Mouse (Mus musculus) intestine, embryonic 14.5 days (tissue): ENCODE data around the gene Mgat4a. TPM values are rescaled to one million over a fixed set of nuclear protein-coding genes. Genes with fewer than 3 reads are reported as not detected.

Source experiments
- ATAC-seq: fragments of 200-750 bp; cut with Nextera tagmentation; replicated peaks from 2 replicates; pipeline ENCODE4 v1.8.0; 2017; ENCODE audit warnings: low read depth, moderate number of reproducible peaks, moderate TSS enrichment, moderate library complexity; ENCODE audit not compliant: low FRiP score, low TSS enrichment
- DNase-seq: peaks from one replicate; pipeline ENCODE4 v3.0.0-alpha.2; 2018; ENCODE audit warnings: low spot score
- H3K27ac ChIP-seq: fragments of 300-500 bp; sonication (generic); 2 replicates; pipeline ENCODE4 v1.5.1; 2014; ENCODE audit warnings: low read depth, mild to moderate bottlenecking, control low read depth
- H3K27me3 ChIP-seq: fragments of 300-500 bp; sonication (generic); replicated peaks from 2 replicates; pipeline ENCODE4 v1.6.1; 2014; ENCODE audit warnings: low read length, control low read depth; ENCODE audit not compliant: control insufficient read depth, insufficient read depth
- H3K36me3 ChIP-seq: fragments of 300-500 bp; sonication (generic); 2 replicates; pipeline ENCODE4 v1.6.1; 2014; ENCODE audit warnings: low read length, control low read depth; ENCODE audit not compliant: control insufficient read depth, insufficient read depth
- H3K4me1 ChIP-seq: fragments of 300-500 bp; sonication (generic); replicated peaks from 2 replicates; pipeline ENCODE4 v1.6.1; 2014; ENCODE audit warnings: low read length, control low read depth, mixed read lengths; ENCODE audit not compliant: control insufficient read depth, insufficient read depth
- H3K4me2 ChIP-seq: fragments of 300-500 bp; sonication (generic); 2 replicates; pipeline ENCODE4 v1.6.1; 2014; ENCODE audit warnings: low read length
- H3K4me3 ChIP-seq: fragments of 300-500 bp; sonication (generic); 2 replicates; pipeline ENCODE4 v1.5.1; 2014; ENCODE audit warnings: low read depth, low read length, control low read depth, mixed read lengths
- H3K9ac ChIP-seq: fragments of 300-500 bp; sonication (generic); 2 replicates; pipeline ENCODE4 v1.6.1; 2014; ENCODE audit warnings: mild to moderate bottlenecking, low read length
- H3K9me3 ChIP-seq: fragments of 300-500 bp; sonication (generic); 2 replicates; pipeline ENCODE4 v1.6.1; 2016; ENCODE audit warnings: low read length, control low read depth; ENCODE audit not compliant: control insufficient read depth
- WGBS: fragments of 180-500 bp; shearing (Covaris S2); extraction: QIAGEN DNeasy Blood & Tissue Kit; methylation state at CpG from one replicate; pipeline ENCODE4 v1.1.7; 2014; 5-methylcytosine and 5-hydroxymethylcytosine counted together
- polyA plus RNA-seq: library from polyadenylated mRNA; unstranded; fragments of >200 nt; fragmentation: Nextera tagmentation; extraction: Ambion mirVana; gene quantifications from 2 replicates; pipeline ENCODE4 v1.2.1, GENCODE M21; 2014

The Mgat4a gene
- polyA plus RNA-seq, 1 experiment from 2014 or later: 34.6 TPM

DNA sequence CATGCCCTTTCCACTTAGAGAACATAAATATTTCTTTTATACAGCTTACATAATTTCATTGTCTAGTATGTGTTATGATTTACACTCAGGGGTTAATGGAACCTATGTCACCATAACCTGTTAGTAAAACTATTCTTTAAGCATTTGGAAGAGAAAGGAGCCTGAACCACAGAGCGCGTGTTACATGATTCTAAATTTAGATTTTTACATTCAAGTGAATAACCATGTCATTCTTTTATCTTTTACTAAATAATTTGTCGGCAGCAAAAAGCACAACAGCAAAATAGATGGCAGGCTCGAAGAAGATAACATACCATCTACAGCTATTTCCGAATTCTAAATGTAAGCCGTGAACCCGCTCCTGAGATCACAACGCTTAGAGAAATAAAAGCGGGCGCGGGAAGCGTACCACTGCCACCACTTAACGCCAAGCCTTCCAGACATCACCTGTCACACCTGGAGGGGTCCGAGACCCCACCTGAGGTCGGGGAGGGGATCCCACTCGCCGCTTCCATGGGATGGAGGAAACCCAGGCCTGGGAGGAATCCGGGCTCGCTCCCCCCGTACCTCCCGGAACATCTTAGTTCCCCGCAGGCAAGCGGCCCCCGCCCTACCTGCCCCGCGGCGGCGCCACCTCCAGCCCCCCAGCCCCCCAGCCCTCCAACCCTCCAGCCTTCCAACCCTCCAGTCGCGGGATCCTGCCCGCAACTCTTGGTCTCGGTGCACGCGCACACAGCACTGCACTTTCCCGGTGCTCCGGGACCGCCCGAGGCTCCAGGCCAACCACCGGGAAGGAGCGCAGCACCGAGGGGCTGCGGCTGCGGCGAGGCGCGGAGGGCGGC, 627 bp downstream of the Mgat4a start:
- peak overlapping the region; percentile 73 for H3K4me3 ChIP-seq
- H3K4me2 ChIP-seq: peak overlapping the region; percentile 91
- H3K36me3 ChIP-seq: peaks cover 3% of the 10 kb centered on the region; the same call in 1 of the 2 replicates
- 0 out of 2 replicates have a peak, but pooled peaks cover 10% of the 10 kb centered on the region for H3K4me1 ChIP-seq
- H3K9ac ChIP-seq: peak overlapping the region; percentile 71
- DNase-seq (peak; percentile 67), ATAC-seq (peak; percentile 76)
- no peaks in the 10 kb centered on the region for H3K27me3 ChIP-seq
- H3K9me3 ChIP-seq: no peaks in the 10 kb centered on the region
- H3K27ac ChIP-seq: no peak overlapping the region
- 4% methylated on average over 46 of the region's 47 CpGs for whole genome bisulfite sequencing

DNA sequence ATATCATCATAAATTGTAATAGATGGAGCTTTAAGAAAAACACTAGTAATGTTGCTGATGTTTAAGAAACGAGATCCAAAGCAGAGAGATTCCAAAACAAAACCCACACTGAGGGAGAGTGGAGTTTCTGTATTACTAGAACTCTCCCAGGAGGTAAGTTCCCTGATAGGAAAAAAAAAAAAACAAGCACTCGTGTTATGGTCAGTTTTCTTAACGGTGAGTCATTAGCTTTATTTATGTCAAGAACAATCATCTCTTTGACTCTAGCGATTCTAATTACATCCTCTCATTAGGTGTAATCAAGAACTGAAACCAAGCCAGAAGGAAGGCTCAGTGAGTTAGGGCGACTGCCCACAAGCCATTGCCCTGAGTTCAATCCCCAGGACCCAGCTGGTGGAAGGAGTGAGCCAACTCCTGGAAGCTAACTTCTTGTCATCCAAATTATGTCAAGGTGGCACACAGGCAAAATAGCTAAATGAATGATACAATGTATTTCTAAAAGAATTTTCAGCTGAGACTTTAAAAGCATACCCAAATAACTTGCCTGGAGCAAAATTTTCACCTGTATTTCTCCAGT, 6.2 kb downstream of the Mgat4a start:
- ATAC-seq: no peak
- no peak overlapping the region for H3K4me3 ChIP-seq
- H3K36me3 ChIP-seq: peaks cover 3% of the 10 kb centered on the region; the same call in 1 of the 2 replicates
- H3K9me3 ChIP-seq: no peaks in the 10 kb centered on the region
- no peak overlapping the region for H3K4me2 ChIP-seq
- H3K27ac ChIP-seq: no peak overlapping the region
- H3K27me3 ChIP-seq: no peaks in the 10 kb centered on the region
- H3K4me1 ChIP-seq: no peaks in the 10 kb centered on the region; the same call in 1 of the 2 replicates
- WGBS: 44% methylated on average over 5 of the region's 5 CpGs
- no peak overlapping the region for H3K9ac ChIP-seq
- DNase-seq: no peak

DNA sequence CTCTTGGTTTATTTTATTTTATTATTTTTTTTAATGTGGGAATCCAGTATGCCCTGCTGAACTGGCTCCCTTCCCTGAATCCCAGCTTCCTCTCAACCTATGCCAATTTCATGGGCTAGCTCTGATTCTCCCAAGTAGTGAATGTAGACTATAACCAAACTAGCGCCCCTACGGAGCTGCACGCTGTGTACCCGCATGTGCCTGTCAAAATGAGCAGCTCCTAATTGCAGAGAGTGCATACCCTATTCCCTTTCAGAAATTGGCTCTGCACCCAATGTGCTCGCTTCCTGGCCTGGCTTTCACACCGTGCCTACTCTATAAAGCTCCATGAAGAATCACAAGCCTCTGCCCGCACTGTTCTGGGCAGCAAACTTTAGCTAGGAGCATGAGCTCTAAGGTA, 7.6 kb downstream of the Mgat4a start:
- Histone ChIP-seq H3K9me3 (no peaks in the 10 kb centered on the region), H3K27me3 (no peaks in the 10 kb centered on the region), H3K9ac (no peak overlapping the region), H3K4me3 (no peak overlapping the region), H3K4me1 (no peaks in the 10 kb centered on the region; the same call in 1 of the 2 replicates), H3K4me2 (no peak overlapping the region), H3K36me3 (peaks cover 3% of the 10 kb centered on the region; the same call in 1 of the 2 replicates), H3K27ac (no peak overlapping the region)
- ATAC-seq: no peak
- 90% methylated on average over 7 of the region's 7 CpGs for WGBS
- DNase-seq: no peak

DNA sequence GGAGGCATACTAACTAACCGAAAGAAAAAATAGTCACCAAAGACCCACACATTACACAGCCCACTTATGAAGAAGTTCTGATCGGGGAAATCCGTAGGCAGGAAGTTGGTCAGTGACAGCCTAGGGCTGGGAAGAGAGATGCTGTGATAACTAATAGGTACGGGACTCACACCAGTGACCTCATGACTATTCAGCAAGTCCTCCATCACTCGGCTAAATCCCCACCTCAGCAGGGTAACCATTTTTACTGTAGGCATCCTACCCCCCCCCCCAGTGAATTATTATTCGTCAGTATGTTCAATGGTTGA, 8.3 kb downstream of the Mgat4a start:
- 87% methylated on average over 6 of the region's 6 CpGs for WGBS
- Histone ChIP-seq H3K27me3 (no peaks in the 10 kb centered on the region), H3K9me3 (no peaks in the 10 kb centered on the region), H3K36me3 (peaks cover 3% of the 10 kb centered on the region; the same call in 1 of the 2 replicates), H3K4me3 (no peak overlapping the region), H3K4me2 (no peak overlapping the region), H3K4me1 (no peaks in the 10 kb centered on the region; the same call in 1 of the 2 replicates), H3K27ac (no peak overlapping the region), H3K9ac (no peak overlapping the region)
- no peak for DNase-seq
- no peak for ATAC-seq

- Histone ChIP-seq H3K9me3 (no peaks in the 10 kb centered on the region), H3K27ac (no peak overlapping the region), H3K36me3 (peaks cover 3% of the 10 kb centered on the region; the same call in 1 of the 2 replicates), H3K4me1 (no peaks in the 10 kb centered on the region; the same call in 1 of the 2 replicates), H3K4me2 (no peak overlapping the region), H3K9ac (no peak overlapping the region), H3K4me3 (no peak overlapping the region), H3K27me3 (no peaks in the 10 kb centered on the region)
- WGBS: 93% methylated on average over 12 of the region's 12 CpGs
- DNase-seq (no peak), ATAC-seq (no peak)
Observed at GRCm38 (mm10) chr1:37531654-37532532, 8.9 kb downstream of the Mgat4a start.

- Histone ChIP-seq H3K4me2 (no peak overlapping the region), H3K4me3 (no peak overlapping the region), H3K27me3 (no peaks in the 10 kb centered on the region), H3K9ac (no peak overlapping the region), H3K4me1 (no peaks in the 10 kb centered on the region; the same call in 1 of the 2 replicates), H3K27ac (no peak overlapping the region), H3K36me3 (no peaks in the 10 kb centered on the region; the same call in 1 of the 2 replicates), H3K9me3 (no peaks in the 10 kb centered on the region)
- ATAC-seq: no peak
- 70% methylated on average over 8 of the region's 8 CpGs for WGBS
- no peak for DNase-seq
Observed at GRCm38 (mm10) chr1:37530061-37530460, 10.8 kb downstream of the Mgat4a start.

GRCm38 (mm10) chr1:37526257-37526656, 14.6 kb downstream of the Mgat4a start:
- H3K4me3 ChIP-seq: no peak overlapping the region
- no peaks in the 10 kb centered on the region; the same call in 1 of the 2 replicates for H3K4me1 ChIP-seq
- no peak for ATAC-seq

DNA sequence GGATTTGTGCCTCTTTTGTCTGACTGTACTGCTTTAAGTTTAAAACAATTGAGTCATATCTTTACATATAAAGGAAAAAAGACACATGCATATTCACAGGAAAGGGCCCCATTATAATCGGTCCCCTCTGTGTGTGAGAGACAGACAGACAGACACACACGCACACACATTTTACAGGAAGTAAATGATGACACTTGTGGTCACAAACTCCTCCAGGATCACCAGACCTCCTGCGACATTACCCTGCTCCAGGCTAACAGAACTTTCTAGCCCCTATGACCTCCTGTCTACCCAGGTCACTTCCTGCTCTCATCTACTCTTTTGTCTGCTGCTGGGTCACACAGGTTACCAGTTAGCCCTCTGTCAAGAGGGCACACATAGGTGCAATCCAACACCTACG, 16.1 kb downstream of the Mgat4a start:
- 74% methylated on average over 4 of the region's 4 CpGs for WGBS

More at GRCm38 (mm10) chr1:37526257-37526656, 14.6 kb downstream of the Mgat4a start:
- DNase-seq: no peak
- no peaks in the 10 kb centered on the region for H3K9me3 ChIP-seq
- H3K4me2 ChIP-seq: no peak overlapping the region
- no peak overlapping the region for H3K27ac ChIP-seq
- no peaks in the 10 kb centered on the region for H3K27me3 ChIP-seq
- no peaks in the 10 kb centered on the region for H3K36me3 ChIP-seq
- no peak overlapping the region for H3K9ac ChIP-seq

More for the DNA sequence above, 16.1 kb downstream of the Mgat4a start:
- Histone ChIP-seq H3K9ac (no peak overlapping the region), H3K27ac (no peak overlapping the region), H3K36me3 (no peaks in the 10 kb centered on the region), H3K4me2 (no peak overlapping the region), H3K9me3 (no peaks in the 10 kb centered on the region), H3K4me1 (no peaks in the 10 kb centered on the region), H3K4me3 (no peak overlapping the region), H3K27me3 (no peaks in the 10 kb centered on the region)
- no peak for DNase-seq
- ATAC-seq: no peak
